Mouse (Mus musculus) forebrain, postnatal 0 days (tissue): ENCODE results near the gene Pxmp4. TPM values are rescaled to one million over a fixed set of nuclear protein-coding genes. Genes with fewer than 3 reads are reported as not detected.

ENCODE experiments used
- ATAC-seq: fragments of 200-750 bp; cut with Nextera tagmentation; 2 replicates; pipeline ENCODE4 v1.8.0; 2017; ENCODE audit warnings: mild to moderate bottlenecking, moderate library complexity
- DNase-seq: peaks from one replicate; pipeline ENCODE4 v3.0.0-alpha.2; 2015
- H3K27ac ChIP-seq: fragments of 300-500 bp; sonication (generic); 2 replicates; pipeline ENCODE4 v1.5.1; 2014; ENCODE audit warnings: low read depth, mild to moderate bottlenecking, antibody characterized with exemption, low read length, moderate library complexity, mixed read lengths
- H3K27me3 ChIP-seq: fragments of 300-500 bp; sonication (generic); 2 replicates; pipeline ENCODE4 v1.6.1; 2014; ENCODE audit warnings: mild to moderate bottlenecking, low read length, mixed read lengths; ENCODE audit not compliant: insufficient read depth
- H3K36me3 ChIP-seq: fragments of 300-500 bp; sonication (generic); 2 replicates; pipeline ENCODE4 v1.6.1; 2014; ENCODE audit warnings: mild to moderate bottlenecking, moderate library complexity; ENCODE audit not compliant: insufficient read depth
- H3K4me1 ChIP-seq: fragments of 300-500 bp; sonication (generic); 2 replicates; pipeline ENCODE4 v1.6.1; 2014; ENCODE audit warnings: antibody characterized with exemption; ENCODE audit not compliant: insufficient read depth
- H3K4me2 ChIP-seq: fragments of 300-500 bp; sonication (generic); 2 replicates; pipeline ENCODE4 v1.6.1; 2014; ENCODE audit warnings: low read depth, mild to moderate bottlenecking, moderate library complexity
- H3K4me3 ChIP-seq: fragments of 300-500 bp; sonication (generic); 2 replicates; pipeline ENCODE4 v1.5.1; 2014; ENCODE audit warnings: low read depth, low read length, mixed read lengths
- H3K9ac ChIP-seq: fragments of 300-500 bp; sonication (generic); 2 replicates; pipeline ENCODE4 v1.6.1; 2014; ENCODE audit warnings: mild to moderate bottlenecking
- H3K9me3 ChIP-seq: fragments of 300-500 bp; sonication (generic); 2 replicates; pipeline ENCODE4 v1.6.1; 2016; ENCODE audit warnings: low read length
- CTCF ChIP-seq: sonication (generic); IDR thresholded peaks from 2 replicates; pipeline ENCODE4 v1.5.1; 2016; ENCODE audit warnings: antibody characterized with exemption, control low read depth, low read depth
- WGBS: fragments of 180-500 bp; shearing (Covaris S2); extraction: QIAGEN DNeasy Blood & Tissue Kit; methylation state at CpG from one replicate; pipeline ENCODE4 v1.1.7; 2014; 5-methylcytosine and 5-hydroxymethylcytosine counted together
- polyA plus RNA-seq: library from polyadenylated mRNA; unstranded; fragments of >200 nt; fragmentation: Nextera tagmentation; extraction: Ambion mirVana; gene quantifications from 2 replicates; pipeline ENCODE4 v1.2.1, GENCODE M21; 2015
- total RNA-seq: library from RNA; depleted of rRNA; stranded (reverse); fragments of >200 nt; gene quantifications from 2 replicates; pipeline ENCODE4 v1.2.3, GENCODE M21; 2014; rRNA removed

Gene Pxmp4
- total and polyA plus RNA-seq, 2 experiments from 2014 or later: 15.0 to 17.9 TPM

GRCm38 (mm10) chr2:154538710-154539109 lies 64.8 kb downstream of the Pxmp4 start:
- no peak for TF ChIP-seq CTCF
- H3K4me3 ChIP-seq: no peak overlapping the region
- peak overlapping the region; percentile 23; the same call in 1 of the 2 replicates for H3K27ac ChIP-seq
- H3K27me3 ChIP-seq: no peaks in the 10 kb centered on the region
- no peaks in the 10 kb centered on the region for H3K9me3 ChIP-seq
- H3K36me3 ChIP-seq: peaks cover 25% of the 10 kb centered on the region
- 28% methylated on average over 3 of the region's 3 CpGs for WGBS
- H3K4me1 ChIP-seq: peaks cover 10% of the 10 kb centered on the region; the same call in 1 of the 2 replicates
- ATAC-seq (no peak), DNase-seq (no peak)
- H3K9ac ChIP-seq: 0 out of 2 replicates have a peak overlapping the region, but pooled peaks have one; percentile 3
- no peak overlapping the region for H3K4me2 ChIP-seq

- Histone ChIP-seq H3K27ac (peak overlapping the region; percentile 46), H3K4me3 (no peak overlapping the region), H3K27me3 (no peaks in the 10 kb centered on the region), H3K4me2 (no peak overlapping the region), H3K9me3 (no peaks in the 10 kb centered on the region), H3K4me1 (peaks cover 10% of the 10 kb centered on the region; the same call in 1 of the 2 replicates), H3K9ac (0 out of 2 replicates have a peak overlapping the region, but pooled peaks have one; percentile 3), H3K36me3 (peaks cover 25% of the 10 kb centered on the region)
- TF ChIP-seq CTCF: no peak
- ATAC-seq (peak; percentile 35; the same call in 1 of the 2 replicates), DNase-seq (peak; percentile 44)
- 18% methylated on average over 2 of the region's 2 CpGs for WGBS
Measured at GRCm38 (mm10) chr2:154538310-154538709, 65.2 kb downstream of the Pxmp4 start.

Other genes with a start within 250 kb of the Pxmp4 start
- 14.3 and 14.7 TPM in 2 replicates for gene Cdk5rap1, start 230.7 kb downstream of the Pxmp4 start, total RNA-seq
- 6.3 and 10.4 TPM in 2 replicates for gene Cdk5rap1, start 230.7 kb downstream of the Pxmp4 start, polyA plus RNA-seq
- gene Snta1, start 195.6 kb downstream of the Pxmp4 start, total RNA-seq: 23.0 and 25.3 TPM in 2 replicates
- gene Snta1, start 195.6 kb downstream of the Pxmp4 start, polyA plus RNA-seq: 14.8 and 15.8 TPM in 2 replicates
- 32.5 and 41.8 TPM in 2 replicates for gene Cbfa2t2, start 167.2 kb downstream of the Pxmp4 start, total RNA-seq
- 22.1 and 31.9 TPM in 2 replicates for gene Cbfa2t2, start 167.2 kb downstream of the Pxmp4 start, polyA plus RNA-seq
- gene 1700003F12Rik, start 56.6 kb downstream of the Pxmp4 start, total RNA-seq: 1.7 and 6.4 TPM in 2 replicates
- 2.8 and 3.2 TPM in 2 replicates for gene 1700003F12Rik, start 56.6 kb downstream of the Pxmp4 start, polyA plus RNA-seq
- 0.15 and 0.48 TPM in 2 replicates for gene Actl10, start 51.9 kb downstream of the Pxmp4 start, total RNA-seq
- gene Actl10, start 51.9 kb downstream of the Pxmp4 start, polyA plus RNA-seq: 0.13 TPM in 1 of 2 replicates, not detected in the other
- 14.5 and 16.3 TPM in 2 replicates for gene Necab3, start 44.8 kb downstream of the Pxmp4 start, total RNA-seq
- gene Necab3, start 44.8 kb downstream of the Pxmp4 start, polyA plus RNA-seq: 14.7 and 17.2 TPM in 2 replicates
- 2.8 and 3.0 TPM in 2 replicates for gene E2f1, start 33.8 kb downstream of the Pxmp4 start, total RNA-seq
- gene E2f1, start 33.8 kb downstream of the Pxmp4 start, polyA plus RNA-seq: 4.7 and 4.9 TPM in 2 replicates
- gene Zfp341, start 9.6 kb upstream of the Pxmp4 start, total RNA-seq: 8.8 and 10.2 TPM in 2 replicates
- 1.3 and 1.4 TPM in 2 replicates for gene Zfp341, start 9.6 kb upstream of the Pxmp4 start, polyA plus RNA-seq
- gene 4930519P11Rik, start 9.7 kb upstream of the Pxmp4 start, total RNA-seq: 1.1 TPM in 1 of 2 replicates, not detected in the other
- 0.64 TPM in 1 of 2 replicates, not detected in the other for gene 4930519P11Rik, start 9.7 kb upstream of the Pxmp4 start, polyA plus RNA-seq
- 176 and 191 TPM in 2 replicates for gene Chmp4b, start 48.0 kb upstream of the Pxmp4 start, total RNA-seq
- 28.9 and 29.4 TPM in 2 replicates for gene Chmp4b, start 48.0 kb upstream of the Pxmp4 start, polyA plus RNA-seq
- gene Gm14214, start 166.3 kb upstream of the Pxmp4 start, total RNA-seq: not detected in 2 replicates
- gene Gm14214, start 166.3 kb upstream of the Pxmp4 start, polyA plus RNA-seq: not detected in 2 replicates
- gene Raly, start 187.4 kb upstream of the Pxmp4 start, total RNA-seq: 174 and 222 TPM in 2 replicates
- gene Raly, start 187.4 kb upstream of the Pxmp4 start, polyA plus RNA-seq: 22.2 and 23.6 TPM in 2 replicates
- 0.90 and 2.5 TPM in 2 replicates for gene a, start 187.7 kb upstream of the Pxmp4 start, total RNA-seq
- 2.9 and 3.5 TPM in 2 replicates for gene a, start 187.7 kb upstream of the Pxmp4 start, polyA plus RNA-seq